Mouse (Mus musculus) embryonic facial prominence, embryonic 14.5 days (tissue): ENCODE measurements around the gene Rab10. TPM values are rescaled to one million over a fixed set of nuclear protein-coding genes. Genes with fewer than 3 reads are reported as not detected.

Experiments
- ATAC-seq: fragments of 200-750 bp; cut with Nextera tagmentation; 2 replicates; pipeline ENCODE4 v1.8.0; 2017; ENCODE audit warnings: low read depth, moderate number of reproducible peaks, moderate TSS enrichment
- DNase-seq: peaks from one replicate; pipeline ENCODE4 v3.0.0-alpha.2; 2015; ENCODE audit warnings: low spot score
- H3K27ac ChIP-seq: fragments of 300-500 bp; sonication (generic); replicated peaks from 2 replicates; pipeline ENCODE4 v1.5.1; 2014; ENCODE audit warnings: low read depth, mild to moderate bottlenecking, low read length, moderate library complexity
- H3K27me3 ChIP-seq: fragments of 300-500 bp; sonication (generic); replicated peaks from 2 replicates; pipeline ENCODE4 v1.6.1; 2014; ENCODE audit warnings: low read length; ENCODE audit not compliant: control insufficient read depth, insufficient read depth
- H3K36me3 ChIP-seq: fragments of 300-500 bp; sonication (generic); 2 replicates; pipeline ENCODE4 v1.6.1; 2014; ENCODE audit warnings: low read length, mixed read lengths; ENCODE audit not compliant: control insufficient read depth, insufficient read depth
- H3K4me1 ChIP-seq: fragments of 300-500 bp; sonication (generic); 2 replicates; pipeline ENCODE4 v1.6.1; 2014; ENCODE audit warnings: antibody characterized with exemption, low read length; ENCODE audit not compliant: control insufficient read depth, insufficient read depth
- H3K4me2 ChIP-seq: fragments of 300-500 bp; sonication (generic); 2 replicates; pipeline ENCODE4 v1.6.1; 2014; ENCODE audit warnings: low read depth, mild to moderate bottlenecking, low read length, moderate library complexity, mixed read lengths
- H3K4me3 ChIP-seq: fragments of 300-500 bp; sonication (generic); 2 replicates; pipeline ENCODE4 v1.5.1; 2014; ENCODE audit warnings: low read depth, mild to moderate bottlenecking, low read length
- H3K9ac ChIP-seq: fragments of 300-500 bp; sonication (generic); 2 replicates; pipeline ENCODE4 v1.6.1; 2014; ENCODE audit warnings: low read depth, mild to moderate bottlenecking, low read length, moderate library complexity, mixed read lengths
- H3K9me3 ChIP-seq: fragments of 300-500 bp; sonication (generic); 2 replicates; pipeline ENCODE4 v1.6.1; 2016; ENCODE audit warnings: low read length; ENCODE audit not compliant: control insufficient read depth
- WGBS: fragments of 180-500 bp; shearing (Covaris S2); extraction: QIAGEN DNeasy Blood & Tissue Kit; methylation state at CpG from one replicate; pipeline ENCODE4 v1.1.7; 2014; 5-methylcytosine and 5-hydroxymethylcytosine counted together
- polyA plus RNA-seq: library from polyadenylated mRNA; unstranded; fragments of >200 nt; fragmentation: Nextera tagmentation; extraction: Ambion mirVana; gene quantifications from 2 replicates; pipeline ENCODE4 v1.2.1, GENCODE M21; 2014

The Rab10 gene
- 98.7 and 98.8 TPM in 2 replicates for polyA plus RNA-seq

DNA sequence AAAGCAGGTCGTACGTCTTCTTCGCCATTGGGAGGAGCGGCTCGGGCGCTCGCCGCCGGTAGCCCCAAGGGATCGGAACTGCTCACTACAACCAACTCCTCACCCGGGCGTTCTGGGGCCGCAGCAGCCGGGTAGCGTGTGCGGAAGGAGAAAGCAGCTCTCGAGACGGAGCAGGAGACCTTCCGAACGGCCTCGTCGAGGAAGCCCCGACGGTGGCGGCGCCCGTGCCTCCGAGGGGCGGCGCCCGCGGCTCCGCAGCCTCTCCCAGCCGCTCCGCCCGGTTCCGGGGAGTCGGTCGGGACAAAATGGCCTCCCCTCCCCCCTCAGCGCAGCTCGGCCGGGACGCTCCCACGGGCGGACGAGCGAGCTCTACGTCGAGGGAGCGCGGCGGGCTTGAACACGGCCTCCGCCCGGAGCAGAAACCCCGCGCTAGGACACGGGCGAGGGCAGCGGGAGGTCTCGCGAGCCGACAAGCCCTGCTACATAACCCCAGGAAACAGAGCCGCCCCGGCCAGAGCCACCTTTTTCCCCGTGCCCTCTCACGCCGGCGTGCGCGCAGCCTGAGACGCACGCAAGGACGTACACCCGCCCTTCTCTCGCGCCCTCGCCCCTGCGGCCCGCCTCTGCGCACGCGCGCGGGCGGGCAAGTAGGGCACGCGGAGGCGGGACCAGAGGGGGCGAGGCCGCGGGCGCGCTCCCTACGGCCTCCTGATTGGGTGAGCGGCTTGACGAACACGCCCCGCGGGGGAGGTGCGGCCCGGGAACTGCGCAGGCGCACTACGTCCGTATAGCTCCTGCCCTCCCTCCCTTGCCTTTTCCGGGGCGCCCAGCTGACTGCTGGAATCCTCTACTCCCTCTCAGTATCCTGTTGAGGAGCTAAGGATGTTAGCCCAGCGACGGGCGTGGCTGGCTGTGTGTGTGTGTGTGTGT is at the start of gene Rab10:
Gene Rab10, minus strand, starts transcription at position 579 of the 930 bp plus-strand sequence.
- peak within 1 kb of the TSS; percentile 95 for H3K4me3 ChIP-seq
- no peaks in the 10 kb centered on the region for H3K27me3 ChIP-seq
- WGBS: under 1% methylated on average over 23 of the region's 111 CpGs
- peak within 1 kb of the TSS; percentile 96 for H3K27ac ChIP-seq
- H3K9ac ChIP-seq: peak within 1 kb of the TSS; percentile 89
- H3K9me3 ChIP-seq: no peaks in the 10 kb centered on the region
- ATAC-seq (peak; percentile 97), DNase-seq (peak; percentile 99)
- H3K4me1 ChIP-seq: peaks cover 11% of the 10 kb centered on the region; the same call in 1 of the 2 replicates
- no peaks in the 10 kb centered on the region for H3K36me3 ChIP-seq
- peak within 1 kb of the TSS; percentile 85 for H3K4me2 ChIP-seq

DNA sequence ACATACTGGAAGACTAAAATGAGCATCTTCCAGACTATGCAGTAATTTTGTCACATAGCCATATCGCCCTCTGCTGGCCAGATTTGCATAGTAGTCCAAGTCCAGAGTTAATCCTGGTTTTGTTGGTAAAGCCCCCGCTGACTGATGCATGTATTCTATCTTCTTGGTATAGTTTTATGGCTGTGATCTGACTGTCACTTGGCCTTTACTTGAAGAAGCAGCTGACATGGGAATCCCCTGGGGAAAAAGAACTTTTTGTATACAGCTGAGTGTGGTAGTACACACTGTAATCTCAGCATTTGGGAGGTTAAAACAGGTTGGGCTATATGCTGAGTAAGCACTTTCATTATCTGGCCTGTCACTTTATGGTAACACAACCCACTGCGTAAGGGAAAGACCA is 49.5 kb upstream of the Rab10 start:
- H3K27me3 ChIP-seq: no peaks in the 10 kb centered on the region
- DNase-seq: peak; percentile 77
- H3K4me2 ChIP-seq: no peak overlapping the region
- no peaks in the 10 kb centered on the region for H3K9me3 ChIP-seq
- H3K4me1 ChIP-seq: no peaks in the 10 kb centered on the region
- ATAC-seq: peak; percentile 44
- H3K4me3 ChIP-seq: no peak overlapping the region
- no peak overlapping the region for H3K9ac ChIP-seq
- no peaks in the 10 kb centered on the region for H3K36me3 ChIP-seq
- 21% methylated on average over 3 of the region's 3 CpGs for WGBS
- H3K27ac ChIP-seq: no peak overlapping the region

DNA sequence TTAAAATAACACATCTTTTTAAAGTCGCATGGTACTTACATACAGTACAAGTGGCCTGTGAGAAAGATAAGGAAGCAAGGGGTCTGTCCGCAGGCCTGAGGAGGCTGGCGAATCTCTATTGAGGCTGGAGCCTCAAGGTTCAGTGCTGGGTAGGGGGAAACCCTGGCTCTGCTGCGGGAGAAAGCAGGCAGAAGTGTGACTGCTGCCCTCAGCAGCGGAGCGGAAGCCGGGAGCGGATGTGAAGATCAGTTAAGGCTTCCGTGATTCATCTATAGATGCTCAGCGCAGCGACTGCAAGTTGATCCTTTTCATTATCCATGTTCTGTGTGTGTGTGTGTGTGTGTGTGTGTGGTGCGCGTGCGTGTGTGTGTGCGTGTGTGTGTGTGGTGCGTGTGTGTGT is 47.1 kb upstream of the Rab10 start:
- ATAC-seq (no peak), DNase-seq (no peak)
- Histone ChIP-seq H3K9ac (no peak overlapping the region), H3K36me3 (no peaks in the 10 kb centered on the region), H3K4me1 (no peaks in the 10 kb centered on the region), H3K9me3 (no peaks in the 10 kb centered on the region), H3K27ac (no peak overlapping the region), H3K27me3 (no peaks in the 10 kb centered on the region), H3K4me2 (peak overlapping the region; percentile 18; the same call in 1 of the 2 replicates), H3K4me3 (peak overlapping the region; percentile 1; the same call in 1 of the 2 replicates)
- 69% methylated on average over 16 of the region's 16 CpGs for WGBS

DNA sequence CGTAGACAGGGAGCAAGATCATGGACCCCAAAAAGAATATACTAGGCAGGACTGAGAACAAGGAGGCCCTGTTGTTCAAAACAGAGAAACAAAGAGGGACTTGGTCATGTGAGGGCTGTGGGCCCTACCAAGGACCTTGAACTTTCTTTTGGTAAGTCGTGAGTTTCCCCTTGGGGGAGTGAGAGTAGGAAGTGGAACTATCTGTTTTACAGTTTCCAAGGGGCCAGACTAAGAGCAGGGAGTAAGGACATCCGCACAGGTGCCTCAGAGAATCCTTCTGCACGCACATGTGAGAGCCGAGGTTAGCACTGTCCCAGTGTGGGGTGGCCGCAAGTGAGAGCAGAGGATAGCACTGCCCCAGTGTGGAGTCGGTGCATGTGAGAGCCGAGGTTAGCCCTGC is 45.3 kb upstream of the Rab10 start:
- ATAC-seq (no peak), DNase-seq (no peak)
- Histone ChIP-seq H3K4me1 (no peaks in the 10 kb centered on the region), H3K9me3 (no peaks in the 10 kb centered on the region), H3K36me3 (no peaks in the 10 kb centered on the region), H3K4me2 (no peak overlapping the region), H3K4me3 (no peak overlapping the region), H3K9ac (no peak overlapping the region), H3K27ac (no peak overlapping the region), H3K27me3 (no peaks in the 10 kb centered on the region)
- WGBS: 86% methylated on average over 8 of the region's 8 CpGs

DNA sequence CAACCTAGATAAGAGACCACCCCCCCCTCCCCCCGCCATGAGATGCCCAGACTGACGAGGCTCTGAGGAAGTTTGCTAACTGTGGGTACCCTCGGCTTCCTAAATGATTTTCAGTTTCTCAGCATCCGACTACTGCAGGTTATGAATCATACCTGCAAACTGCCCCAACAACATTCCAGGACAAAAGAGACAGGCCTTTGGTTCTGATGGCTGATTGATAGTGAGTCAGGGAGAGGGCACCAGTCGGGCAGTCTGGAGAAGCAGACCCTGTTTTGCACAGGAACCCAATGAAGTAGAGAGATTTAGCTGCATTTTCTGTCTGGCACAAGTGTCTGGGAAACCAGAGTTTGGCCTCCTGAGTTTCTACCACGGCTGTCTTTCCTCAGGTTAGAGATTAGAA is 42.4 kb upstream of the Rab10 start:
- Histone ChIP-seq H3K9ac (no peak overlapping the region), H3K27me3 (no peaks in the 10 kb centered on the region), H3K27ac (no peak overlapping the region), H3K9me3 (no peaks in the 10 kb centered on the region), H3K4me1 (no peaks in the 10 kb centered on the region), H3K4me3 (no peak overlapping the region), H3K4me2 (no peak overlapping the region), H3K36me3 (no peaks in the 10 kb centered on the region)
- ATAC-seq (no peak), DNase-seq (no peak)
- 78% methylated on average over 6 of the region's 6 CpGs for WGBS

DNA sequence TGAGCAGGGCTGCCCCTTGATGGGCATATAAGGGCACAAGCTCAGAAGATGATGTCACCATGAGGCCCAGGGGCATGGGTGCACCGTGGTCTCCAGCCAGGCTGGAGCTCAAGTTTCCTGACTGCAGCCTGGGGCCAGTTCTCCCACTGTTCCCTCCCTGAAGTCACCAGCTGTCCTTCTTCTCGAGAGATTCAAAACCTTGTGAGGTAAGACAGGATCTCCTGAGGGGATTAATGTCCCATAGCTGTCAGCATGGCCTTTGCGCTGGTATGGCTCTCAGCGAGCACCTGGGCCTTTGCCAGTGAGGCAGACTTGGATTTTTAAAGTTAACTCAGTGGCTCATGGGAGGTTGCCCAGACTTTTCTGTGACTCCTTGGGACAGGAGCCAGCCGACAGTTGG is 40.4 kb upstream of the Rab10 start:
- 57% methylated on average over 5 of the region's 5 CpGs for WGBS
- no peak for DNase-seq
- Histone ChIP-seq H3K36me3 (no peaks in the 10 kb centered on the region), H3K9ac (no peak overlapping the region), H3K4me1 (no peaks in the 10 kb centered on the region), H3K4me2 (no peak overlapping the region), H3K9me3 (no peaks in the 10 kb centered on the region), H3K27ac (no peak overlapping the region), H3K27me3 (no peaks in the 10 kb centered on the region), H3K4me3 (no peak overlapping the region)
- ATAC-seq: no peak

DNA sequence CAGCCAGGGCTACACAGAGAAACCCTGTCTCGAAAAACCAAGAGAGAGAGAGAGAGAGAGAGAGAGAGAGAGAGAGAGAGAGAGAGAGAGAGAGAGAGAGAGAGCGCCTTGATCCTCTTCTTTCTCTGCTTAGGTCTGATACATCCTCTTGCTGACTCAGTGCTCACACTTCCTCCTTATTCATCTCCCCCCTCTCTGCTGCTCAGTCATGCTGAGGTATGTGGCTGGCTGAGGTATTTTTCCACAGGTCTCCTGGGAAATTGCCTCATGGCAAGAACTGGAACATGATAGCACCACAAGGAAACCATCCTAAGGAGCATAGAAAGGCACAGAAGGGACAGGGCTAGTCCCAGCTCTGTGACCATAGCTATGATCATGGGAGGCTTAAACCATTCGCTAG is 39.6 kb upstream of the Rab10 start:
- Histone ChIP-seq H3K9me3 (no peaks in the 10 kb centered on the region), H3K4me2 (no peak overlapping the region), H3K4me1 (no peaks in the 10 kb centered on the region), H3K36me3 (no peaks in the 10 kb centered on the region), H3K27ac (no peak overlapping the region), H3K9ac (no peak overlapping the region), H3K4me3 (no peak overlapping the region), H3K27me3 (no peaks in the 10 kb centered on the region)
- no peak for DNase-seq
- 73% methylated on average over 3 of the region's 3 CpGs for WGBS
- no peak for ATAC-seq

DNA sequence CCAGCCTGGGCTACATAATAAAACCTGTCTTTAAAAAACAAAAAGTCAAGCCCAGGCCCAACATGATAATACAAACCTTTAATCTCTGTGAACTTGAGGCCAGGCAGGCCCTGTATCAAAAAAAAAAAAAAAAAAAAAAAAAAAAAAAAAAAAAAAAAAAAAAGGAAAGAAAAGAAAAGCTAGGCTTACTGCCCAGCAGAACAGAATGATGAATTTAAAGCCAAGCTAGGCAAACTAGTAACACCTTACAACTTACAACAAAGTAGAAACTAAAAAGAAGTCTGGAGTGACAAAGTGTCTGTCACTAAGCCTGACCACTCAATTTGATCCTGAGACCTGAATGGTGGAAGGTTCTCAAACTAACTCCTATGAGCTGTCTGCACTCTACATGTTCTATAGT is 37.9 kb upstream of the Rab10 start:
- Histone ChIP-seq H3K4me1 (no peaks in the 10 kb centered on the region), H3K36me3 (no peaks in the 10 kb centered on the region), H3K9me3 (no peaks in the 10 kb centered on the region), H3K4me3 (no peak overlapping the region), H3K4me2 (no peak overlapping the region), H3K27ac (no peak overlapping the region), H3K9ac (no peak overlapping the region), H3K27me3 (no peaks in the 10 kb centered on the region)
- ATAC-seq (no peak), DNase-seq (no peak)

DNA sequence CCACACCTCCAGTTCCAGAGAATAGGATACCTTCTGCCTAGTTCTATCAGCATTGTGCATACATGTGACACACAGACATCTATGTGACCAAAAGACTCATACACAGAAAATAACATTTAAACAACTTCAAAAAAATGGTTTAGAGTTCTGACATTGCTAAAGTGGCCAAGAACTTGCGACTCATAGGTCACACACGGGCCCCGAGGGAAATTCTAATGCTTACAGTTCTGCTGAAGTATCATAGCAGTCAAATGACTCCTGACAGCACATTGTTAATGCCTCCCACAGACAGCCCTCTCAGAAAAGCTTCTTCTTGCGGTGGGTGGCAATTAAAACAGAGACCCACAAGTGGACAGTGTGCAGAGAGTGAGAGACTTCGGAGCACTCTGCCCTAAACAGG is 35.3 kb upstream of the Rab10 start:
- no peak overlapping the region for H3K27ac ChIP-seq
- 84% methylated on average over 5 of the region's 5 CpGs for WGBS
- H3K4me1 ChIP-seq: no peaks in the 10 kb centered on the region
- H3K4me3 ChIP-seq: no peak overlapping the region
- H3K4me2 ChIP-seq: no peak overlapping the region
- DNase-seq (no peak), ATAC-seq (no peak)
- no peak overlapping the region for H3K9ac ChIP-seq
- H3K27me3 ChIP-seq: no peaks in the 10 kb centered on the region
- H3K36me3 ChIP-seq: no peaks in the 10 kb centered on the region
- H3K9me3 ChIP-seq: no peaks in the 10 kb centered on the region
